Mouse (Mus musculus): ENCODE results near the gene Arsg. TPM values are rescaled to one million over a fixed set of nuclear protein-coding genes. Genes with fewer than 3 reads are reported as not detected.
"Not testable (repeated sequence)": the region's sequence is repeated elsewhere in the genome, so short reads cannot be mapped to it uniquely, and the experiment has no call there.

The Arsg gene
- total RNA-seq, 1 experiment from 2014 or later, result 5.9 TPM

- no peak for DNase-seq
These were observed 3.0 kb upstream of the Arsg start for GRCm38 (mm10) chr11:109470170-109470569.

GRCm38 (mm10) chr11:109470921-109471861 is 2.0 kb upstream of the Arsg start:
- no peak for DNase-seq

- DNase-seq, result no peak
These were observed 943 bp upstream of the Arsg start for GRCm38 (mm10) chr11:109472171-109472691.

GRCm38 (mm10) chr11:109472821-109473170 is 378 bp upstream of the Arsg start:
- DNase-seq, result no peak

GRCm38 (mm10) chr11:109474086-109474742 is 1.0 kb downstream of the Arsg start:
- DNase-seq, result no peak

GRCm38 (mm10) chr11:109474836-109475235 is 1.7 kb downstream of the Arsg start:
- DNase-seq, result no peak

- DNase-seq, result no peak
These were observed 2.5 kb downstream of the Arsg start for GRCm38 (mm10) chr11:109475717-109476116.

- DNase-seq, result no peak
These were observed 3.1 kb downstream of the Arsg start for GRCm38 (mm10) chr11:109476241-109476640.

- DNase-seq, result no peak
These were observed 3.5 kb downstream of the Arsg start for GRCm38 (mm10) chr11:109476653-109477052.

GRCm38 (mm10) chr11:109477606-109478380 is 4.6 kb downstream of the Arsg start:
- no peak for DNase-seq

GRCm38 (mm10) chr11:109479575-109480285 is 6.6 kb downstream of the Arsg start:
- no peak for DNase-seq

- DNase-seq, result no peak
These were observed 7.3 kb downstream of the Arsg start for GRCm38 (mm10) chr11:109480440-109480839.

- peak; percentile 20 for DNase-seq
These were observed 12.3 kb downstream of the Arsg start for GRCm38 (mm10) chr11:109485398-109486045.

GRCm38 (mm10) chr11:109487111-109487510 is 13.9 kb downstream of the Arsg start:
- DNase-seq, result no peak

- no peak for DNase-seq
These were observed 15.0 kb downstream of the Arsg start for GRCm38 (mm10) chr11:109487991-109488684.

GRCm38 (mm10) chr11:109489763-109490162 is 16.6 kb downstream of the Arsg start:
- no peak for DNase-seq

GRCm38 (mm10) chr11:109491844-109492243 is 18.7 kb downstream of the Arsg start:
- DNase-seq, result no peak

GRCm38 (mm10) chr11:109492847-109493464 is 19.8 kb downstream of the Arsg start:
- DNase-seq, result not testable (repeated sequence)

GRCm38 (mm10) chr11:109494890-109495770 is 22.0 kb downstream of the Arsg start:
- DNase-seq, result no peak

Data from adrenal gland, postnatal 25 days (tissue).